Mouse (Mus musculus) ES-Bruce4 (cell line): ENCODE measurements around the gene Vmn2r26.
"Not testable (repeated sequence)": the region's sequence is repeated elsewhere in the genome, so short reads cannot be mapped to it uniquely, and the experiment has no call there.

Source experiments
- CTCF ChIP-seq: IDR thresholded peaks from one replicate; pipeline ENCODE4 v1.8.1; 2011; ENCODE audit warnings: low read depth, low read length
- EP300 ChIP-seq: IDR thresholded peaks from 2 replicates; pipeline ENCODE4 v1.6.1; 2011; ENCODE audit warnings: low read depth, low read length; ENCODE audit not compliant: insufficient read depth
- POLR2A ChIP-seq: IDR thresholded peaks from one replicate; pipeline ENCODE4 v1.8.1; 2011; ENCODE audit warnings: low read length; ENCODE audit not compliant: insufficient read depth

- not testable (repeated sequence) for TF ChIP-seq POLR2A, CTCF, EP300
Measured at GRCm38 (mm10) chr6:124024268-124024667, at the start of gene Vmn2r26.
